Mouse (Mus musculus) layer of hippocampus, postnatal 36 days (tissue): ENCODE measurements around the gene Nfia. TPM values are rescaled to one million over a fixed set of nuclear protein-coding genes. Genes with fewer than 3 reads are reported as not detected.
A peak's percentile ranks its signal among the peaks of the same experiment; 100 is the strongest.

ENCODE experiments used
- DNase-seq, 2 experiments: peaks; one replicate each; pipeline ENCODE4 v3.0.0; 2022
- total RNA-seq, 2 experiments: library from RNA; stranded (reverse); gene quantifications; 2 replicates each; pipeline ENCODE4 v1.2.3; 2021

Gene Nfia
- total RNA-seq, 2 experiments from 2014 or later: 103 to 121 TPM

- DNase-seq: no peak
These were observed 141.8 kb downstream of the Nfia start for GRCm38 (mm10) chr4:97914348-97914747.

- DNase-seq: no peak
These were observed 142.2 kb downstream of the Nfia start for GRCm38 (mm10) chr4:97914761-97915160.

GRCm38 (mm10) chr4:97917568-97917967, 145.0 kb downstream of the Nfia start:
- DNase-seq: no peak

- no peak for DNase-seq
These were observed 146.1 kb downstream of the Nfia start for GRCm38 (mm10) chr4:97918675-97919074.

- no peak for DNase-seq
These were observed 147.2 kb downstream of the Nfia start for GRCm38 (mm10) chr4:97919773-97920172.

- no peak for DNase-seq
These were observed 147.9 kb downstream of the Nfia start for GRCm38 (mm10) chr4:97920287-97921079.

- DNase-seq: no peak
These were observed 149.1 kb downstream of the Nfia start for GRCm38 (mm10) chr4:97921682-97922081.

GRCm38 (mm10) chr4:97923248-97923647, 150.7 kb downstream of the Nfia start:
- DNase-seq: no peak

GRCm38 (mm10) chr4:97923876-97924316, 151.4 kb downstream of the Nfia start:
- no peak for DNase-seq

GRCm38 (mm10) chr4:97924414-97924813, 151.9 kb downstream of the Nfia start:
- DNase-seq: no peak

- DNase-seq: no peak
These were observed 152.3 kb downstream of the Nfia start for GRCm38 (mm10) chr4:97924855-97925254.

- DNase-seq: no peak
These were observed 153.1 kb downstream of the Nfia start for GRCm38 (mm10) chr4:97925644-97926043.

- no peak for DNase-seq
These were observed 154.2 kb downstream of the Nfia start for GRCm38 (mm10) chr4:97926607-97927308.

GRCm38 (mm10) chr4:97927309-97927656, 154.7 kb downstream of the Nfia start:
- DNase-seq: no peak

- no peak for DNase-seq
These were observed 163.8 kb downstream of the Nfia start for GRCm38 (mm10) chr4:97936371-97936770.

GRCm38 (mm10) chr4:97936912-97937311, 164.4 kb downstream of the Nfia start:
- DNase-seq: no peak

- no peak for DNase-seq
These were observed 167.0 kb downstream of the Nfia start for GRCm38 (mm10) chr4:97939492-97939891.

- DNase-seq: no peak
These were observed 167.5 kb downstream of the Nfia start for GRCm38 (mm10) chr4:97939920-97940520.

GRCm38 (mm10) chr4:97941616-97942015, 169.1 kb downstream of the Nfia start:
- no peak for DNase-seq

GRCm38 (mm10) chr4:97944309-97944708, 171.8 kb downstream of the Nfia start:
- no peak for DNase-seq

GRCm38 (mm10) chr4:97947484-97947883, 174.9 kb downstream of the Nfia start:
- DNase-seq: no peak

GRCm38 (mm10) chr4:97948250-97948649, 175.7 kb downstream of the Nfia start:
- DNase-seq: no peak

- DNase-seq: peak in 1 of 2 experiments; percentile 23
These were observed 178.0 kb downstream of the Nfia start for GRCm38 (mm10) chr4:97950341-97951071.
